Mouse (Mus musculus) ES-E14 (cell line): Measurements from ENCODE around the gene Tmem100. TPM values are rescaled to one million over a fixed set of nuclear protein-coding genes. Genes with fewer than 3 reads are reported as not detected.

ENCODE experiments used
- DNase-seq: peaks from one replicate; pipeline ENCODE4 v3.0.0-alpha.2; 2013; ENCODE audit warnings: low read depth, low spot score
- H3K27ac ChIP-seq: 2 replicates; pipeline ENCODE4 v1.5.1; 2012; ENCODE audit warnings: low read depth, mild to moderate bottlenecking, low read length, moderate library complexity, mixed read lengths; ENCODE audit not compliant: poor library complexity, insufficient read depth, severe bottlenecking
- H3K36me3 ChIP-seq: 2 replicates; pipeline ENCODE4 v1.6.1; 2012; ENCODE audit warnings: mild to moderate bottlenecking, low read length, moderate library complexity, mixed read lengths; ENCODE audit not compliant: control insufficient read depth, poor library complexity, insufficient read depth, severe bottlenecking
- H3K4me1 ChIP-seq, 2 experiments: fragments of 150-350 bp in 1 of 2; sonication (generic) in 1 of 2; 2 replicates each; pipeline ENCODE4 v1.6.1; 2012; ENCODE audit warnings: low read length in 2 of 2, mild to moderate bottlenecking in 1 of 2, mixed read lengths in 1 of 2; ENCODE audit not compliant: control insufficient read depth in 2 of 2, insufficient read depth in 2 of 2, poor library complexity in 1 of 2
- H3K4me3 ChIP-seq, 2 experiments: fragments of 150-350 bp in 1 of 2; sonication (generic) in 1 of 2; 2 replicates each; pipeline ENCODE4 v1.5.1; 2012; ENCODE audit warnings: low read length in 2 of 2, low read depth in 1 of 2, mild to moderate bottlenecking in 1 of 2, mixed read lengths in 1 of 2; ENCODE audit not compliant: insufficient read depth in 1 of 2, poor library complexity in 1 of 2, severe bottlenecking in 1 of 2
- H3K9ac ChIP-seq: 2 replicates; pipeline ENCODE4 v1.6.1; 2012; ENCODE audit warnings: low read depth, mild to moderate bottlenecking, low read length, mixed read lengths; ENCODE audit not compliant: poor library complexity, insufficient read depth, severe bottlenecking
- H3K9me3 ChIP-seq: fragments of 150-350 bp; sonication (generic); 2 replicates; pipeline ENCODE4 v1.6.1; 2012; ENCODE audit warnings: low read depth, mild to moderate bottlenecking, low read length; ENCODE audit not compliant: control insufficient read depth, insufficient read depth
- CHD2 ChIP-seq: IDR thresholded peaks from 2 replicates; pipeline ENCODE4 v1.6.1; 2014; ENCODE audit warnings: mild to moderate bottlenecking, low read depth, low read length, inconsistent platforms
- HCFC1 ChIP-seq: IDR thresholded peaks from 2 replicates; pipeline ENCODE4 v1.6.1; 2012; ENCODE audit warnings: low read length, inconsistent platforms, borderline replicate concordance; ENCODE audit not compliant: insufficient read depth
- MAFK ChIP-seq: IDR thresholded peaks from 2 replicates; pipeline ENCODE4 v1.6.1; 2014; ENCODE audit warnings: mild to moderate bottlenecking, low read depth, low read length, inconsistent platforms; ENCODE audit not compliant: insufficient read depth
- ZC3H11A ChIP-seq: IDR thresholded peaks from 2 replicates; pipeline ENCODE4 v1.6.1; 2012; ENCODE audit warnings: low read depth, mild to moderate bottlenecking, inconsistent platforms, low read length, borderline replicate concordance
- ZNF384 ChIP-seq: IDR thresholded peaks from 2 replicates; pipeline ENCODE4 v1.6.1; 2012; ENCODE audit warnings: low read depth, low read length, inconsistent platforms
- in situ Hi-C, 2 experiments: fragments of 600-800 bp; cut with MboI; formaldehyde crosslinking; loops; one replicate each; pipeline ENCODE4 v1.15.1; 2025; ENCODE audit warnings: low sequenced_read_pairs in 2 of 2, inconsistent platforms in 1 of 2; ENCODE audit not compliant: unreplicated experiment in 2 of 2
- total RNA-seq: library from RNA; depleted of rRNA; stranded (reverse); fragments of 300-350 nt; gene quantifications from 2 replicates; pipeline ENCODE4 v1.2.3, GENCODE M21; 2012

The Tmem100 gene
- total RNA-seq, 1 experiment = 0.18 TPM

- in situ Hi-C loops = loop anchor here in 1 of 2 experiments (10.0 kb wide), 1 partner anchor 119 kb away; no protein-coding TSS in a partner anchor
- no peaks in the 10 kb centered on the region for H3K9me3 ChIP-seq
- TF ChIP-seq HCFC1 (no peak), ZNF384 (no peak), MAFK (no peak), ZC3H11A (no peak), CHD2 (no peak)
- no peaks in the 10 kb centered on the region for H3K36me3 ChIP-seq
- H3K4me3 ChIP-seq = no peak overlapping the region
- no peak overlapping the region for H3K9ac ChIP-seq
- no peak for DNase-seq
- no peaks in the 10 kb centered on the region for H3K4me1 ChIP-seq
- no peak overlapping the region for H3K27ac ChIP-seq
Observed at GRCm38 (mm10) chr11:90046211-90046610, 16.1 kb downstream of the Tmem100 start.

- no peak for TF ChIP-seq HCFC1
- TF ChIP-seq ZNF384 = no peak
- TF ChIP-seq ZC3H11A = no peak
- TF ChIP-seq CHD2 = no peak
- no peak for TF ChIP-seq MAFK
- Histone ChIP-seq H3K4me1 (no peaks in the 10 kb centered on the region), H3K9ac (no peak overlapping the region), H3K9me3 (no peaks in the 10 kb centered on the region), H3K4me3 (no peak overlapping the region), H3K36me3 (no peaks in the 10 kb centered on the region), H3K27ac (no peak overlapping the region)
- no peak for DNase-seq
- in situ Hi-C loops = loop anchor here in 1 of 2 experiments (10.0 kb wide), 1 partner anchor 118 kb away; no protein-coding TSS in a partner anchor
Observed at GRCm38 (mm10) chr11:90047271-90047670, 17.1 kb downstream of the Tmem100 start.

- Histone ChIP-seq H3K4me1 (no peaks in the 10 kb centered on the region), H3K9me3 (no peaks in the 10 kb centered on the region), H3K9ac (no peak overlapping the region), H3K36me3 (no peaks in the 10 kb centered on the region), H3K4me3 (no peak overlapping the region), H3K27ac (no peak overlapping the region)
- no peak for TF ChIP-seq HCFC1
- TF ChIP-seq CHD2 = no peak
- no peak for TF ChIP-seq MAFK
- no peak for TF ChIP-seq ZNF384
- TF ChIP-seq ZC3H11A = no peak
- no peak for DNase-seq
- in situ Hi-C loops = no loop called here
Observed at GRCm38 (mm10) chr11:90050016-90050415, 19.9 kb downstream of the Tmem100 start.

GRCm38 (mm10) chr11:90052785-90053184 lies 22.6 kb downstream of the Tmem100 start:
- Histone ChIP-seq H3K27ac (no peak overlapping the region), H3K4me3 (no peak overlapping the region), H3K36me3 (no peaks in the 10 kb centered on the region), H3K9me3 (no peaks in the 10 kb centered on the region), H3K9ac (no peak overlapping the region), H3K4me1 (no peaks in the 10 kb centered on the region)
- in situ Hi-C loops = no loop called here
- DNase-seq = no peak
- TF ChIP-seq HCFC1 = no peak
- TF ChIP-seq ZNF384 = no peak
- TF ChIP-seq ZC3H11A = no peak
- TF ChIP-seq MAFK = no peak

- no peaks in the 10 kb centered on the region for H3K36me3 ChIP-seq
- no peak overlapping the region for H3K9ac ChIP-seq
- DNase-seq = no peak
- H3K4me1 ChIP-seq = no peaks in the 10 kb centered on the region
- in situ Hi-C loops = no loop called here
- no peak overlapping the region for H3K4me3 ChIP-seq
- H3K27ac ChIP-seq = no peak overlapping the region
- TF ChIP-seq HCFC1 (no peak), ZC3H11A (no peak), MAFK (no peak), CHD2 (no peak), ZNF384 (no peak)
- H3K9me3 ChIP-seq = no peaks in the 10 kb centered on the region
Observed at GRCm38 (mm10) chr11:90053820-90054219, 23.7 kb downstream of the Tmem100 start.
